Mouse (Mus musculus): Measurements from ENCODE around the gene Rab40b. TPM values are rescaled to one million over a fixed set of nuclear protein-coding genes. Genes with fewer than 3 reads are reported as not detected.

The Rab40b gene
- total and polyA plus RNA-seq, 3 experiments, result not detected

- peak overlapping the region; percentile 77 for H3K9ac ChIP-seq (ENCODE audit: insufficient read depth, low read depth)
- peak overlapping the region; percentile 77 to 89 (median 88) for H3K4me3 ChIP-seq (replicated peaks in 1 of 3; ENCODE audit: low read depth in 2 of 3, low read length in 2 of 3, poor library complexity in 1 of 3)
- H3K79me2 ChIP-seq (replicated peaks; ENCODE audit: control insufficient read depth, extremely low read depth, insufficient read depth, poor library complexity, severe bottlenecking), result no peaks in the 10 kb centered on the region
- peak; percentile 5 for DNase-seq (ENCODE audit: extremely low read depth)
- H3K36me3 ChIP-seq (replicated peaks in 1 of 2; ENCODE audit: control insufficient read depth in 1 of 2, insufficient read depth in 1 of 2, low read length in 1 of 2), result peaks cover 0 to 13% of the 10 kb centered on the region in 2 experiments
- peak overlapping the region; percentile 99 for H3K4me2 ChIP-seq (ENCODE audit: insufficient read depth, low read depth, poor library complexity, severe bottlenecking)
- H3K27me3 ChIP-seq (replicated peaks), result no peaks in the 10 kb centered on the region
- H3K27ac ChIP-seq (ENCODE audit: insufficient read depth, low read depth), result no peak overlapping the region
- H3K4me1 ChIP-seq (ENCODE audit: control insufficient read depth in 1 of 2, insufficient read depth in 2 of 2), result peaks cover 2 to 16% of the 10 kb centered on the region in 2 experiments
- TF ChIP-seq MAX (IDR thresholded peaks at IDR 0.05; ENCODE audit: low read length) (peak; percentile 8; the same call in 1 of the 2 replicates), ZMIZ1 (IDR thresholded peaks at IDR 0.05; ENCODE audit: low read depth, low read length) (no peak), JUND (conservative IDR thresholded peaks at IDR 0.05; ENCODE audit: low read depth, low read length) (no peak), KAT2A (IDR thresholded peaks at IDR 0.05; ENCODE audit: insufficient replicate concordance, low read length) (0 out of 2 replicates have a peak, but pooled peaks have one; percentile 11)
- dilution Hi-C loops (cut with MboI; ENCODE audit: extremely low pct_ligation_motif_present, extremely low pct_unique_long_range_greater_than_20kb, low sequenced_read_pairs) (no loop called here), in situ Hi-C loops (cut with MboI; ENCODE audit: low pct_ligation_motif_present, low pct_unique_long_range_greater_than_20kb, low sequenced_read_pairs) (no loop called here)
- H3K9me3 ChIP-seq (replicated peaks; ENCODE audit: low read length), result no peaks in the 10 kb centered on the region
These were observed 33.6 kb upstream of the Rab40b start for GRCm38 (mm10) chr11:121421553-121422173.

- Histone ChIP-seq H3K4me2 (ENCODE audit: insufficient read depth, low read depth, poor library complexity, severe bottlenecking) (peak within 1 kb of the TSS; percentile 99), H3K27ac (ENCODE audit: insufficient read depth, low read depth) (no peak within 1 kb of the TSS), H3K4me3 (replicated peaks in 1 of 3; ENCODE audit: low read depth in 2 of 3, low read length in 2 of 3, poor library complexity in 1 of 3) (peak within 1 kb of the TSS; percentile 77 to 89 (median 88)), H3K4me1 (ENCODE audit: control insufficient read depth in 1 of 2, insufficient read depth in 2 of 2) (peaks cover 2 to 16% of the 10 kb centered on the region in 2 experiments), H3K36me3 (replicated peaks in 1 of 2; ENCODE audit: control insufficient read depth in 1 of 2, insufficient read depth in 1 of 2, low read length in 1 of 2) (peaks cover 0 to 8% of the 10 kb centered on the region in 2 experiments), H3K9ac (ENCODE audit: insufficient read depth, low read depth) (peak within 1 kb of the TSS; percentile 77), H3K27me3 (replicated peaks) (no peaks in the 10 kb centered on the region), H3K9me3 (replicated peaks; ENCODE audit: low read length) (no peaks in the 10 kb centered on the region), H3K79me2 (replicated peaks; ENCODE audit: control insufficient read depth, extremely low read depth, insufficient read depth, poor library complexity, severe bottlenecking) (no peaks in the 10 kb centered on the region)
- in situ Hi-C loops (cut with MboI; ENCODE audit: low pct_ligation_motif_present, low pct_unique_long_range_greater_than_20kb, low sequenced_read_pairs) (no loop called here), dilution Hi-C loops (cut with MboI; ENCODE audit: extremely low pct_ligation_motif_present, extremely low pct_unique_long_range_greater_than_20kb, low sequenced_read_pairs) (no loop called here)
- DNase-seq (ENCODE audit: extremely low read depth), result peak; percentile 100
- TF ChIP-seq ZMIZ1 (IDR thresholded peaks at IDR 0.05; ENCODE audit: low read depth, low read length) (peak; percentile 89), UBTF (IDR thresholded peaks at IDR 0.05; ENCODE audit: low read depth, low read length) (0 out of 2 replicates have a peak, but pooled peaks have one; percentile 0), CTCF (conservative IDR thresholded peaks at IDR 0.05 in 1 of 2, IDR thresholded peaks at IDR 0.05 in 1 of 2; ENCODE audit: low read depth in 2 of 2, low read length in 2 of 2) (no peak), POLR2AphosphoS2 (IDR thresholded peaks at IDR 0.05; ENCODE audit: low read depth, low read length) (0 out of 2 replicates have a peak, but pooled peaks have one; percentile 56), JUND (conservative IDR thresholded peaks at IDR 0.05; ENCODE audit: low read depth, low read length) (no peak), ETS1 (conservative IDR thresholded peaks at IDR 0.05; ENCODE audit: low read depth, low read length) (0 out of 2 replicates have a peak, but pooled peaks have one; percentile 15), ZKSCAN1 (IDR thresholded peaks at IDR 0.05; ENCODE audit: borderline replicate concordance, low read depth, low read length) (no peak), MAFK (IDR thresholded peaks at IDR 0.05; ENCODE audit: insufficient replicate concordance, low read length) (no peak), MAX (IDR thresholded peaks at IDR 0.05; ENCODE audit: low read length) (peak; percentile 28; the same call in 1 of the 2 replicates), CHD1 (IDR thresholded peaks at IDR 0.05; ENCODE audit: low read depth, low read length) (peak; percentile 69; the same call in 1 of the 2 replicates), CHD2 (IDR thresholded peaks at IDR 0.05; ENCODE audit: low read length) (peak; percentile 70), ZC3H11A (IDR thresholded peaks at IDR 0.05; ENCODE audit: low read depth, low read length) (no peak), POLR2A (IDR thresholded peaks at IDR 0.05; ENCODE audit: low read depth, low read length) (peak; percentile 78), ELF1 (IDR thresholded peaks at IDR 0.05; ENCODE audit: low read depth, low read length) (peak; percentile 78), RCOR1 (conservative IDR thresholded peaks at IDR 0.05; ENCODE audit: low read depth, low read length) (0 out of 2 replicates have a peak, but pooled peaks have one; percentile 55), MXI1 (IDR thresholded peaks at IDR 0.05; ENCODE audit: low read depth, low read length) (peak; percentile 69; the same call in 1 of the 2 replicates), TCF12 (IDR thresholded peaks at IDR 0.05; ENCODE audit: low read depth, low read length) (peak; percentile 74), IRF4 (IDR thresholded peaks at IDR 0.05; ENCODE audit: low read depth, low read length) (no peak; the same call in 1 of the 2 replicates), MAZ (IDR thresholded peaks at IDR 0.05; ENCODE audit: low read depth, low read length) (peak; percentile 72; the same call in 1 of the 2 replicates), EP300 (IDR thresholded peaks at IDR 0.05; ENCODE audit: low read length) (0 out of 2 replicates have a peak, but pooled peaks have one; percentile 52), NRF1 (IDR thresholded peaks at IDR 0.05; ENCODE audit: low read depth, low read length) (peak; percentile 63), MEF2A (IDR thresholded peaks at IDR 0.05; ENCODE audit: borderline replicate concordance, low read depth, low read length) (0 out of 2 replicates have a peak, but pooled peaks have one; percentile 38), E2F4 (IDR thresholded peaks at IDR 0.05; ENCODE audit: insufficient replicate concordance, low read depth, low read length) (0 out of 2 replicates have a peak, but pooled peaks have one; percentile 30), BHLHE40 (IDR thresholded peaks at IDR 0.05; ENCODE audit: low read depth, low read length) (no peak), KAT2A (IDR thresholded peaks at IDR 0.05; ENCODE audit: insufficient replicate concordance, low read length) (peak; percentile 65; the same call in 1 of the 2 replicates), NELFE (IDR thresholded peaks at IDR 0.05; ENCODE audit: low read depth, low read length) (peak; percentile 69), SIN3A (IDR thresholded peaks at IDR 0.05; ENCODE audit: low read length) (peak; percentile 81), ZNF384 (IDR thresholded peaks at IDR 0.05; ENCODE audit: low read depth, low read length) (no peak)
These were observed 32.9 kb upstream of the Rab40b start, which contains the start of gene Fn3krp for GRCm38 (mm10) chr11:121420830-121421552. TSS of gene Fn3krp (plus strand) at chr11:121421401.
